Mouse (Mus musculus) ES-Bruce4 (cell line): ENCODE measurements around the gene Odf3b. TPM values are rescaled to one million over a fixed set of nuclear protein-coding genes. Genes with fewer than 3 reads are reported as not detected.
A peak's percentile ranks its signal among the peaks of the same experiment; 100 is the strongest.

Source experiments
- H3K27ac ChIP-seq: 2 replicates; pipeline ENCODE4 v1.5.1; 2012; ENCODE audit warnings: low read length, inconsistent platforms; ENCODE audit not compliant: insufficient read depth
- H3K27me3 ChIP-seq: 2 replicates; pipeline ENCODE4 v1.6.1; 2012; ENCODE audit warnings: mild to moderate bottlenecking, low read length, inconsistent platforms; ENCODE audit not compliant: control insufficient read depth, poor library complexity, insufficient read depth, severe bottlenecking
- H3K36me3 ChIP-seq: 2 replicates; pipeline ENCODE4 v1.6.1; 2012; ENCODE audit warnings: inconsistent platforms, mild to moderate bottlenecking, low read length, moderate library complexity; ENCODE audit not compliant: control insufficient read depth, poor library complexity, insufficient read depth, severe bottlenecking
- H3K4me1 ChIP-seq: one replicate; pipeline ENCODE4 v1.8.1; 2011; ENCODE audit warnings: low read length; ENCODE audit not compliant: control insufficient read depth, insufficient read depth
- H3K4me3 ChIP-seq: 2 replicates; pipeline ENCODE4 v1.5.1; 2011; ENCODE audit warnings: low read depth, mild to moderate bottlenecking, low read length
- H3K9ac ChIP-seq: 2 replicates; pipeline ENCODE4 v1.6.1; 2012; ENCODE audit warnings: low read depth, mild to moderate bottlenecking, inconsistent platforms; ENCODE audit not compliant: poor library complexity, severe bottlenecking
- H3K9me3 ChIP-seq: replicated peaks from 2 replicates; pipeline ENCODE4 v1.6.1; 2012; ENCODE audit warnings: mild to moderate bottlenecking, low read length, inconsistent platforms; ENCODE audit not compliant: control insufficient read depth, poor library complexity, insufficient read depth, severe bottlenecking
- CTCF ChIP-seq: IDR thresholded peaks from one replicate; pipeline ENCODE4 v1.8.1; 2011; ENCODE audit warnings: low read depth, low read length
- EP300 ChIP-seq: IDR thresholded peaks from 2 replicates; pipeline ENCODE4 v1.6.1; 2011; ENCODE audit warnings: low read depth, low read length; ENCODE audit not compliant: insufficient read depth
- POLR2A ChIP-seq: IDR thresholded peaks from one replicate; pipeline ENCODE4 v1.8.1; 2011; ENCODE audit warnings: low read length; ENCODE audit not compliant: insufficient read depth
- polyA plus RNA-seq: library from polyadenylated mRNA; stranded (reverse); fragments of >200 nt; gene quantifications from 2 replicates; pipeline ENCODE4 v1.2.4, GENCODE M21; 2011; ENCODE audit warnings: low read depth; ENCODE audit not compliant: missing spikeins, insufficient read depth, insufficient read length

Gene Odf3b
- polyA plus RNA-seq, 1 experiment: 2.6 TPM

GRCm38 (mm10) chr15:89415282-89415681 lies 36.2 kb upstream of the Odf3b start:
- H3K4me3 ChIP-seq: no peak overlapping the region
- H3K9ac ChIP-seq: no peak overlapping the region
- H3K27me3 ChIP-seq: no peaks in the 10 kb centered on the region
- H3K4me1 ChIP-seq: no peaks in the 10 kb centered on the region
- TF ChIP-seq EP300: no peak
- TF ChIP-seq CTCF: no peak
- TF ChIP-seq POLR2A: no peak
- no peak overlapping the region for H3K27ac ChIP-seq
- no peaks in the 10 kb centered on the region for H3K9me3 ChIP-seq
- H3K36me3 ChIP-seq: no peaks in the 10 kb centered on the region

- Histone ChIP-seq H3K9ac (no peak within 1 kb of the TSS), H3K27ac (no peak within 1 kb of the TSS), H3K4me3 (no peak within 1 kb of the TSS), H3K27me3 (no peaks in the 10 kb centered on the region), H3K36me3 (no peaks in the 10 kb centered on the region), H3K4me1 (no peaks in the 10 kb centered on the region), H3K9me3 (no peaks in the 10 kb centered on the region)
- TF ChIP-seq EP300 (no peak), POLR2A (no peak), CTCF (no peak)
Measured at GRCm38 (mm10) chr15:89410118-89410517, 31.0 kb upstream of the Odf3b start, which contains the start of gene Syce3. TSS of gene Syce3 (minus strand) at chr15:89410503.

GRCm38 (mm10) chr15:89406691-89407090 lies 27.6 kb upstream of the Odf3b start:
- H3K27ac ChIP-seq: no peak overlapping the region
- TF ChIP-seq EP300: no peak
- TF ChIP-seq CTCF: no peak
- TF ChIP-seq POLR2A: no peak
- H3K27me3 ChIP-seq: no peaks in the 10 kb centered on the region
- no peaks in the 10 kb centered on the region for H3K36me3 ChIP-seq
- no peak overlapping the region for H3K4me3 ChIP-seq
- no peaks in the 10 kb centered on the region for H3K4me1 ChIP-seq
- no peak overlapping the region for H3K9ac ChIP-seq
- H3K9me3 ChIP-seq: no peaks in the 10 kb centered on the region

GRCm38 (mm10) chr15:89404831-89405623 lies 25.9 kb upstream of the Odf3b start:
- no peak overlapping the region for H3K9ac ChIP-seq
- no peaks in the 10 kb centered on the region for H3K9me3 ChIP-seq
- no peak overlapping the region for H3K27ac ChIP-seq
- TF ChIP-seq CTCF: no peak
- no peak for TF ChIP-seq EP300
- no peak for TF ChIP-seq POLR2A
- H3K4me3 ChIP-seq: no peak overlapping the region
- H3K27me3 ChIP-seq: no peaks in the 10 kb centered on the region
- H3K4me1 ChIP-seq: no peaks in the 10 kb centered on the region
- H3K36me3 ChIP-seq: no peaks in the 10 kb centered on the region

GRCm38 (mm10) chr15:89402471-89402870 lies 23.4 kb upstream of the Odf3b start:
- Histone ChIP-seq H3K36me3 (no peaks in the 10 kb centered on the region), H3K27me3 (no peaks in the 10 kb centered on the region), H3K27ac (no peak overlapping the region), H3K4me1 (peaks cover 2% of the 10 kb centered on the region), H3K9ac (no peak overlapping the region), H3K9me3 (no peaks in the 10 kb centered on the region), H3K4me3 (no peak overlapping the region)
- TF ChIP-seq CTCF (no peak), EP300 (no peak), POLR2A (no peak)

GRCm38 (mm10) chr15:89399716-89400115 lies 20.6 kb upstream of the Odf3b start:
- Histone ChIP-seq H3K4me1 (peaks cover 2% of the 10 kb centered on the region), H3K27ac (no peak overlapping the region), H3K9ac (no peak overlapping the region), H3K36me3 (no peaks in the 10 kb centered on the region), H3K27me3 (no peaks in the 10 kb centered on the region), H3K4me3 (no peak overlapping the region), H3K9me3 (no peaks in the 10 kb centered on the region)
- TF ChIP-seq EP300: peak; percentile 90
- TF ChIP-seq CTCF: no peak
